Mouse (Mus musculus): ENCODE results near the gene Lrmda.

GRCm38 (mm10) chr14:22986736-22987135, 967.2 kb downstream of the Lrmda start:
- no peak for TF ChIP-seq CTCF (IDR thresholded peaks at IDR 0.05; ENCODE audit: low read depth, low read length)
- no peak for TF ChIP-seq POLR2A (IDR thresholded peaks at IDR 0.05; ENCODE audit: borderline replicate concordance, low read depth, low read length)
